Mouse (Mus musculus) heart, postnatal 0 days (tissue): ENCODE results near the gene Nek9.

Experiments used
- CTCF ChIP-seq: IDR thresholded peaks from 2 replicates; pipeline ENCODE4 v1.5.1; 2016; ENCODE audit warnings: antibody characterized with exemption, control low read depth, low read depth
- EP300 ChIP-seq: IDR thresholded peaks from 2 replicates; pipeline ENCODE4 v1.6.1; 2016; ENCODE audit warnings: antibody characterized with exemption, low read depth

GRCm38 (mm10) chr12:85296915-85297314, 42.2 kb downstream of the Nek9 start:
- TF ChIP-seq CTCF (no peak), EP300 (no peak)
